Mouse (Mus musculus) myocyte (in vitro differentiated cells): ENCODE results near the gene Ankrd23.

ENCODE experiments used
- MYOG ChIP-seq, 3 experiments: IDR thresholded peaks; one replicate each; pipeline ENCODE4 v1.6.1; 2011; ENCODE audit warnings: control low read depth in 2 of 3, low read depth in 2 of 3, mild to moderate bottlenecking in 2 of 3; ENCODE audit not compliant: insufficient read length in 2 of 3, control insufficient read depth in 1 of 3, insufficient read depth in 1 of 3
- POLR2AphosphoS2 ChIP-seq: IDR thresholded peaks from one replicate; pipeline ENCODE4 v1.6.1; 2011; ENCODE audit warnings: low read depth, control low read depth; ENCODE audit not compliant: insufficient read length
- TCF12 ChIP-seq: IDR thresholded peaks from one replicate; pipeline ENCODE4 v1.6.1; 2011; ENCODE audit warnings: mild to moderate bottlenecking, control low read depth; ENCODE audit not compliant: poor library complexity, insufficient read depth, severe bottlenecking

- peak in 1 of 3 experiments; percentile 53 for TF ChIP-seq MYOG (IDR thresholded peaks at IDR 0.05; ENCODE audit: control insufficient read depth in 1 of 3, insufficient read depth in 1 of 3, insufficient read length in 2 of 3, low read depth in 2 of 3)
- peak; percentile 59 for TF ChIP-seq POLR2AphosphoS2
- TF ChIP-seq TCF12: no peak
Measured at GRCm38 (mm10) chr1:36534595-36535058, 2.1 kb downstream of the Ankrd23 start.
